Mouse (Mus musculus): ENCODE data around the gene Tmem86a.
"Not testable (repeated sequence)": the region's sequence is repeated elsewhere in the genome, so short reads cannot be mapped to it uniquely, and the experiment has no call there.

Gene Tmem86a

DNA sequence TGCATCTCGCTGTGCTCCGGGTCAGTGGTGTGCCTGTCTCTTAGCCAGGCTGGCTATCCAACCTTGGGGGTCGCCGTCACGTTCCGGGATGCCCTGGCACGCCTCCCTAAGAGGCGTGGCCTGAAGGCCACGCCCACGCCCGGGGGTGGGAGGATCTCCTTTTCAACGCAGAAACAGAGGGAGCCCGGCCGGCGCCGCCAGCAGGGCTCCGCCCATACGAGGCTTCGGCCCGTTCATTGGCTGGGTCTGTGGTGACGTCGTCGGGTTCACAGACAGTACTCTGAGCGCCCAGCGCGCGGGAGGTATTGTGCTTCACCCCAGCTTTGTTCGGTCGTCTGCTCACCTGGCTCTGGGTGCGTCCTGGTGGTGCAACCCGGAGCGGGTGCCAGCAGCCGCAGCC lies at the start of gene Tmem86a:
Gene Tmem86a (plus strand): TSS at position 236 of the 400 bp plus-strand sequence.
- peak; percentile 97 for DNase-seq (ENCODE audit: extremely low spot score, low spot score)

DNA sequence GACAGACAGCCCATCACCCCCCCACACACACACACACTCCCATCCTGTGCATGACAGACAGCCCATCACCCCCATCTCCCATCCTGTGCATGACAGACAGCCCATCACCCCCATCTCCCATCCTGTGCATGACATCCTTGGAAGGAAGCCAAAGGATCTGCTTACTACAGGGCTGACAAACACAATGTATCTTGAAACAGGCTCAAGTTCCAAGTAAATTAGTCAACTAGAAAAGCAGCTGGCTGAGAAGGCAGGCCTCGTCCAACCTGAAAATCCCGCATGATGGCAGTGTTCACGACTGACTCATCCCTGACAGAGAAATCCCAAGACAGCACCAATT lies 49.8 kb upstream of the Tmem86a start:
- DNase-seq (ENCODE audit: extremely low spot score, low spot score) = no peak

DNA sequence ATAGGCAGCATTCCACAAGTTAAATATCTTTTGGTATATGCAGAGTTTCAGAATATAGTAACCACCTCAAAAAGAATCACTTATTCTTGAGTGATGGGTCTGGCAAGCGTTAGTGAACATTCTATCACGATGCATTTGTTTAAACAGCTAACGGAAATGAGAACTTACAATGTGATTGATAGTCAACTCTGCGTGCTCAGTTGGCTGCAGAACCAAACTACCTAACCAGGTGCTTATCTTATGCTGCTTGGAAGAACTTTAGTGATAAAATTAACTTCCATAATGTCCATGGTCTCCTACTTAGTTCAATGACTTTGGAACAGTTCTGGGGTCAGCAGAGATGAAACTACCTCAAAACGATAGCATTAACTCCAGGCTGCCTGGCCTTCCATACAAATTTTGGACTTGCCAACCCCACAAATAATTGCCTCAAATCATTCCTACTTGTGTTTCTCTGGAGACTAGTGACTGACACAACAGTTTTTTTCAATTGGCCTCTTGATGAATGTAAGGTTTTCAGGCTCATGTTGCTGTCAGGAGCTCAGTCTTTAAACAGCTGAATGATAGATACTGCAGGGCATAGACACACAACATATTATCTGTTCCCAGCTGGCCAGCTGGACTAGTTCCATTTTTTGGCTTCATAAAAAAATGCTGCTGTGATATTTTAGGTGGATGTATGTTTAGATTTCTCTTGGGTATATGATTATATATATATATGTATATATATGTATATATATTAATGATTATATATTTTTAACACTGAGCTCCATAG lies 49.1 kb upstream of the Tmem86a start:
- DNase-seq (ENCODE audit: extremely low spot score, low spot score) = no peak

DNA sequence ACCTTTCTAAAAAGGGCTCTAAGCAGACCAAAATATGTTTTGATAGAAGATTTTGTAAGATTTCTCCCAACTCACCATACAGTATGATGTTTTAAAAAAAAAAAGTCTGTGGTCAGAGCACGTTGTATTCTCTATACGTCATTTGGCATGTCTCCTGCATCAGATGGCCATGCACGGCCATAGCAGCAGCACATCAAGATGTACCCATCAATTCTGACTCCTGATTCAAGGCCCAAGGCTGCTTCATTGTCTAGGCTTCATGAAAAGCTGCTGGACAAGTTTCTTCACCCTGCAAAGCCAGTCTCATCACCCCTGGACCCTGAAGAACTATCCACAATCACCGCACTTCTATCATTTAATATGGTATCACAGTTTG lies 48.5 kb upstream of the Tmem86a start:
- no peak for DNase-seq (ENCODE audit: extremely low spot score, low spot score)

DNA sequence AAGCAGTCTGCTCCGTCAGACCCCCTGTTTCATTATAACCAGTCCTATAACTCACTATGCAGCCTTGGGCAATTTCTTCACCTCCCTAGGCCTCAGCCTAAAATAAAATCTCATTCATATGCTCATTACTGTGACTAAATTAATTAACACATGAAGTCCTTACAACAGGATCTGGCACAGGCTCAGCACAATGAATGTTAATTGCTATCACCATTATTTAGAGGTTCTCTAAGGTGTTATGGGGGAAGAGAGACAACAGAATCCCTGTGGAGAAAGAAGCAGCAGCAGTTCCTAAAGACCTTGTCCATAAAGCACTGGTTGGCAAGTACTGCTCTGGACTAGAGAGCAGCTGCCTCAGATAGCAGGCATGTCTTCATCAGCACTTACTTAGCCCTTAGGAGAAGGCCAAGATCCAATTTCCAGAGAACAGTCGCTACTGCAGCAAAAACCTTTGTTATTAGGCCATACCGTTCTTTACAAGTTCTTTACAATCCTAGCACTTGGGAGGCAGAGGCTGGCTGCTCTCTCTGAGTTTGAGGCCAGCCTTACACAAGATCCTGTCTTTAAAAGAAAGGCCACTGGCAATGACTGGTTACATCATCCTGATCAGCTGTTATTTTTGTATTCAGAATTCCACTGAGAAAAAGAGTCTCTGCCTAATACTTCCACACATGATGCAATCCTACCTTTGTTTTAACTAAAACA lies 46.8 kb upstream of the Tmem86a start:
- DNase-seq (ENCODE audit: extremely low spot score, low spot score) = no peak

GRCm38 (mm10) chr7:47007109-47007780 lies 43.2 kb upstream of the Tmem86a start:
- no peak for DNase-seq (ENCODE audit: extremely low spot score, low spot score)

DNA sequence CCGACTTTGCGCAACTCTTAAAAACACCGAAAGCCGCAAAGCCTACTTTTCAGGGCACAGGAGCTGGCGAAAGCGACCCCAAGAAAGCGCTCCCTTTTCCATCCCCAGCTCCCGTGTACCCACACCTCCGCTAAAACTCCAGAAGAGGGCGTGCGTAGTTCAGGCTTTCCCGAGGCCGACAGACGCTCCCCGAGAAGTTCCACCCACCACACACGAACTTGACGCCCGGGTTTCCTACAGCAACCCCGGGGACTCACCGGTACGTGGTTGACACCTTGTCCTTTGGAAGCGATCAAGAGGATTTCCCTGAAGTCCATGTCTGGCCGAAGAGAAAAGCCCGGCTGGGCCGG lies 42.6 kb upstream of the Tmem86a start:
- DNase-seq (ENCODE audit: extremely low spot score, low spot score) = no peak

- peak; percentile 97 for DNase-seq (ENCODE audit: extremely low spot score, low spot score)
Observed at GRCm38 (mm10) chr7:47008168-47008993, 42.0 kb upstream of the Tmem86a start, which contains the start of gene Spty2d1. Gene Spty2d1, minus strand, starts transcription at chr7:47008411.

GRCm38 (mm10) chr7:47013131-47013767 lies 37.2 kb upstream of the Tmem86a start:
- no peak for DNase-seq (ENCODE audit: extremely low spot score, low spot score)

DNA sequence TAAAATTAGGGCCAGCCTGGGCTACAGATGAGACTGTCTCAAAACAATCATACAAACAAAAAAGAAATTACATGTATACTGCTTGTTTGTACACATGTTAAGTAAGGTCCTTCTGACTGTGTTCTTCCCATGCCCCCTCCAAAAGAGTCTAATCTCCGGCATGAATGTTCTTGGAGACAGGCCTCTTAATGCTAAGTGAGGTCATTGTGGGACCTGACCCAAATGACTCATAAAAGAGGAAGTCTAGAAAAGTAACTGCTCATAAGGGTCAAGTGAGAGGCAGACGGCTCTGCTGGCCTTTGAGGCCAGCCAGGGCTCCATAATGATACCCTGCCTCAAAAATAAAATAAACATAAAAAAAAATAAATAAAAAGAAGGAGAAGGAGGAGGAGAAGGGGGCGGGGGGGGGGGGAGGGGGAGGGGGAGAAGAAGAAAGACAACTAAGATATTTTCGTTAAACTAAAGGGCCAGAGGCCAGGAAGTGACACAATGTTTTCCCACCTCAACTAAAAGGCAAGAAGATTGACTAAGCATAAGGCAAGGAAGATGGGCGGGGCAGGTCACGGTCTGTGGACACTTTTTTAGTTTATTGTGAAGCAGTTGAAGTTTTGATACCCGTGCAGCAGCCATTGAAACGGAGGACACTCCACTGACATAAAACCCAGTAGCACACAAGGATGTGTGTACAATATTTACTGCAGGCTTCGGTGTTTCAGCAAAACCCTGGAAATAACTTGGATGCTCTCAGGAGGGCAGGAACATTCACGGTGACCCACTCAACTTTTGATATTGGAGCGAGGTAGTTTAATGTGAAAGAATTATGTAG lies 35.6 kb upstream of the Tmem86a start:
- DNase-seq (ENCODE audit: extremely low spot score, low spot score) = no peak

DNA sequence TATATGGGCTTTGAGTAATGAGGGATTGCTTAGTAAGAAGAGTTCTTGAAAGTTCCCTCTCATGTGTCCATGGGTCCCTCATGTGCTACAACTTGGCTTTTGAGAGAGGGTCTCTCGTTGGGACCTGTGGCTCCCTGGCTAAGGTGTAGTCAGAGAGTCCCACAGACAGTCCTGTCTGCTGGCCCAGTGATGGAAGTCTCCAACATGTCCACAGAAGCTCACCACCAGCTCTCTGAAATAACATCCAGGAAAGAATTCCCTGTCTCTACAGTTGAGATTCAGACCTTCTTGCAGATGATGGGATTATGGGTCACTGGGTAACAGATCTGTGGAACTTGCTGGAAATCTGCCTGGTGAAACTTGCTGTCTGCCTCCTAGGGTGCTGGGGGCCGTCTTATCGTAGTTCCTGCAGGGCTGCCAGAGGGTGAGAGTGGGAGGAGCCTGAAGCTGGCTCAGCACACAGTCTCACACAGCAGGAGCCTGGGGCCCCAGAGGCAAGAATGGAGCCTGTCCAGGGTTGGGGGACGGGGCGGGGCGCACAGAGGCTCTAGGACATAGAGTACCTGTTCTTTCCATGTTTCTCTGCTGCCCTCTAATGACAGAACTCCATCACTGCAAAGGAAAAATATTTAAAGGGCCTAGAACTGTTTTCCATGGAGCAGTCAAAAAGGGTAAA lies 34.9 kb upstream of the Tmem86a start:
- peak; percentile 70 for DNase-seq (ENCODE audit: extremely low spot score, low spot score)

- DNase-seq (ENCODE audit: extremely low spot score, low spot score) = no peak
Observed at GRCm38 (mm10) chr7:47016602-47017001, 33.8 kb upstream of the Tmem86a start.

DNA sequence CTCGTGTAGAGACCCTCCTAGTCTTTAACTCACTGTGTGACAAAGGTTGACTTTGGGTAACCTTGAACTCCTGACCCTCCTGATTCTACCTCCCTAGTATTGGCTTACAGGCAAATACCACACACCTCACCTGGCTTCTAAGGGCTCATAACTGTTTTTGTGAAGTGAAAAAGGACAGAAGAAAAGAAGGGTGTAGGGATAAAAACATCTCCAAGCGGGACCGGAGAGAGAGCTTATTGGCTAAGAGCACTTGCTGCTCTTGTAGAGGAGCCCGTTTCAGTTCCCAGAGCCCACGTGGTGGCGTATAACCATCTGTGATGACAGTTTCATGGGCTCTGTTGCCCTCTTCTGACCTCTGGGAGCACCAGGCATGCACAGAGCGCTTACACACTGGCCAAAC lies 33.3 kb upstream of the Tmem86a start:
- DNase-seq (ENCODE audit: extremely low spot score, low spot score) = no peak

GRCm38 (mm10) chr7:47019641-47020040 lies 30.8 kb upstream of the Tmem86a start:
- no peak for DNase-seq (ENCODE audit: extremely low spot score, low spot score)

DNA sequence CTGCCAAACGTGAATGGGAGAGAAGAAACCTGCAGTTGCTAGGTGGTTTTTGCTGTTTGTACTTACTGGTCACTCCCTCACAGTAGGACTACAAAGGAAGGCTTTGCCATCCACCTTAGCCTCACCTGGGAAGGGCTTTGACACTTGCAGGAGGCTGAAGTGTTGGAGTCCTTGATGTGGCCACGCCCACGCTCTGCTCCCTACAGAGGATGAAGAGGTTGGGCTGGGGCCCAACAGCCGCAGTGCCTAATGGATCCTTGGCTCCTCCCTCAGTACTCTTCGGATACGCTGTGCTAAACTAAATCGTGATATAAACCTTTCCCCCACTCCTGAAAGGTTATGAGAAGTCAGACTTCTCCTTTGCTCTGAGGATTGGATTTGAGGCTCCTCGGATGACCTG lies 29.4 kb upstream of the Tmem86a start:
- no peak for DNase-seq (ENCODE audit: extremely low spot score, low spot score)

DNA sequence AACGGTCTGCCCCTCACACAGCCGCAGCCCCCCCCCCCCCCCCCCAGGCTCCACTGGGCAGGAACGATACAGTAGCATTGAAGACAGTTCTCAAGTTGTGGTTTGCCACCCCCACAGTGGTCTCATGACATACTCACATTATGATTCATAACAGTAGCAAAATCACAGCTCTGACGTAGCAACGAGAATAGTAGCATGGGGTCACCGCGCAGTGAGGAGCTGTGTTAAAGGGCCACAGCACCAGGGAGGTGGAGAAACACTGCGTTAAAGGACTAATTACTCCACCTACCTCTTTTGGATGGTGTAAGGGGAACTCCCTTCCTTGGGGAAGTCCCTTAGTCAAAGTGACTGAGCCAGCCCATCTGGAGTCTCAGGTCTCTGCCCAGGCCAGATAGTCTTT lies 27.9 kb upstream of the Tmem86a start:
- DNase-seq (ENCODE audit: extremely low spot score, low spot score) = no peak

GRCm38 (mm10) chr7:47023530-47023929 lies 26.9 kb upstream of the Tmem86a start:
- DNase-seq (ENCODE audit: extremely low spot score, low spot score) = peak; percentile 87

DNA sequence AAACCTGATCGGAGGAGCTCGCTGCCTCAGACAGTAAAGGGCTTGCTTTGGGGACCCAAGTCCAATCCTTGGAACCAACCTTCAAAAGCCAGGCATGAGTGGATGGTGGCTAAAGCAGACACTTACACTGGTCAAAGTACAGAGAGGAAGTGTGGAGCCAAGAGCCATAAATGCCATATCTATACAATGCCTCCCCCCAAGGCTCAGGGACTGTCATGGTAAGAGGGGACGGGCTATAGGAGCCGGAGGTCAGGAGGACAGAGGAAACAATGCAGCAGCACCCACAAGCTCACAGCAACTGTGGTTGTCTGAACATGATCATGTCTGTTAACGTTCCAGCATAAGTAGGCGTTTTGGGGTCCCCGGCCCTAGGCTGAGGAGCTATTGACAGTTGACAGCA lies 25.9 kb upstream of the Tmem86a start:
- DNase-seq (ENCODE audit: extremely low spot score, low spot score) = no peak

DNA sequence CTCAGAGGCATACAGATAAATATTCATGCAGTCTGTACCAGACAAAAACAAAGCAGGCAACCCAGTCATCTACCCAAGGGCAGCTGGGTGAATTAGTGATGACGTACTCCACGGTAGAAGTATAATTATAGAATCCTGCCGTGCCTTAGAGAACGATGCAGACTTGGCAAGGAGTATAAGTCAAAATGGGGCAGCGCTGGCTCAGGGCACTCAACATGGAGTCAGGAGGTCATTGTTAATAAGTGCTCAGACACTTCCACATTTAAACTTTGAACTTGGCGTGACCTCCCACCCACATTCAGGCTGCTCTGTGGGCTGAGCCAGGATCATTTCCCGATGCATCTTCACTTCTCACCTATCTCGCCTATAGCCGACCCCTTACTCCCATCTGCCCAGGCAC lies 25.0 kb upstream of the Tmem86a start:
- DNase-seq (ENCODE audit: extremely low spot score, low spot score) = no peak

- not testable (repeated sequence) for DNase-seq (ENCODE audit: extremely low spot score, low spot score)
Observed at GRCm38 (mm10) chr7:47026899-47027298, 23.5 kb upstream of the Tmem86a start.
